Comparison of ENCODE assay signal across 8 mouse cellular contexts in genomic region chr12:86890796-86891301, GRCm38 (mm10). TPM values are rescaled to one million over a fixed set of nuclear protein-coding genes. Genes with fewer than 3 reads are reported as not detected.
DNase-seq lines count a peak whose midpoint lies in the region; ATAC-seq and TF ChIP-seq lines count a peak whose summit lies in the region.

No protein-coding gene starts in this region.

- H3K27me3 ChIP-seq in testis, adult 2 months (ENCODE audit: control insufficient read depth, insufficient read depth, low read length): no peaks in the 10 kb centered on the region
- peaks cover 9% of the 10 kb centered on the region; the same call in 1 of the 2 replicates for H3K27me3 ChIP-seq in limb, embryonic 10.5 days (ENCODE audit: low read depth, poor library complexity, severe bottlenecking)

- no peak for TF ChIP-seq CTCF in testis, adult 2 months (IDR thresholded peaks at IDR 0.05; ENCODE audit: control insufficient read depth, insufficient read depth, insufficient replicate concordance, low read depth, low read length)

- H3K9me3 ChIP-seq in limb, embryonic 10.5 days (replicated peaks): no peaks in the 10 kb centered on the region

- DNase-seq in CD4-positive, CD25-positive, alpha-beta regulatory T cell, adult 2 months (ENCODE audit: low read depth, low spot score): peak; percentile 50
- DNase-seq in testis, postnatal 10 days (ENCODE audit: low spot score): no peak
- DNase-seq in limb, embryonic 10.5 days (ENCODE audit: low spot score): peak; percentile 50
- DNase-seq in naive thymus-derived CD4-positive, alpha-beta T cell, adult 2 months (ENCODE audit: low read depth): peak; percentile 63
- DNase-seq in right cerebral cortex, adult 18-20 months: no peak
- DNase-seq in gastrocnemius, postnatal 4 days (ENCODE audit: low spot score in 2 of 2): no peak

- H3K4me1 ChIP-seq in testis, adult 2 months (ENCODE audit: control insufficient read depth, insufficient read depth, low read length): peaks cover 25% of the 10 kb centered on the region
- peaks cover 95% of the 10 kb centered on the region for H3K4me1 ChIP-seq in limb, embryonic 10.5 days

- H3K36me3 ChIP-seq in testis, adult 2 months (ENCODE audit: control insufficient read depth, insufficient read depth, low read length): no peaks in the 10 kb centered on the region
- no peaks in the 10 kb centered on the region for H3K36me3 ChIP-seq in limb, embryonic 10.5 days

- no peak for ATAC-seq in CD4-positive, CD25-positive, alpha-beta regulatory T cell, adult 4 months

- WGBS in limb, embryonic 10.5 days: 20% methylated on average over 8 of the region's 8 CpGs

- no peak overlapping the region for H3K4me3 ChIP-seq in testis, adult 2 months (ENCODE audit: control insufficient read depth, low read depth, low read length)
- H3K4me3 ChIP-seq in limb, embryonic 10.5 days: peak overlapping the region; percentile 55

- no peak for TF ChIP-seq POLR2A in testis, adult 2 months (IDR thresholded peaks at IDR 0.05; ENCODE audit: control insufficient read depth, low read depth, low read length)

- peak overlapping the region; percentile 27 for H3K27ac ChIP-seq in testis, adult 2 months (ENCODE audit: control insufficient read depth, insufficient read depth, low read depth, low read length)
- H3K27ac ChIP-seq in limb, embryonic 10.5 days: peak overlapping the region; percentile 92

RNA-seq across cellular contexts. Expression of gene Irf2bpl, which starts 6.3 kb away (rescaled TPM):
- polyA plus RNA-seq in CD4-positive, CD25-positive, alpha-beta regulatory T cell, adult 4 months (2017; shearing (Covaris generic)): 10 to 100 TPM in 1 of 2 experiments, 1 to 10 TPM in 1; 7.6 to 18.8 TPM
- polyA plus RNA-seq in testis, adult 2 months (2012; rRNA removed): 2.8 and 3.2 TPM in 2 replicates
- polyA plus RNA-seq in limb, embryonic 10.5 days (2016; fragmentation: Nextera tagmentation; extraction: Ambion mirVana): 11.9 and 22.6 TPM in 2 replicates
- 10 to 100 TPM; 43.2 to 44.8 TPM for total RNA-seq in gastrocnemius, postnatal 4 days (2021)

RNA-seq across cellular contexts. Expression of gene Cipc, which starts 56.0 kb away (rescaled TPM):
- polyA plus RNA-seq in CD4-positive, CD25-positive, alpha-beta regulatory T cell, adult 4 months (2017; shearing (Covaris generic)): 10 to 100 TPM; 20.0 to 29.3 TPM
- 42.7 and 45.6 TPM in 2 replicates for polyA plus RNA-seq in testis, adult 2 months (2012; rRNA removed)
- polyA plus RNA-seq in limb, embryonic 10.5 days (2016; fragmentation: Nextera tagmentation; extraction: Ambion mirVana): 31.8 and 37.7 TPM in 2 replicates
- total RNA-seq in gastrocnemius, postnatal 4 days (2021): 10 to 100 TPM; 21.5 to 31.1 TPM

Comparison
In these comparisons a context has a peak if more than half of its experiments do, and no peak if none do; other contexts are left out.
1. DNase-seq: peak in CD4-positive, CD25-positive, alpha-beta regulatory T cell, adult 2 months (single experiment), limb, embryonic 10.5 days (single experiment) and naive thymus-derived CD4-positive, alpha-beta T cell, adult 2 months (single experiment); none in testis, postnatal 10 days (single experiment), right cerebral cortex, adult 18-20 months (single experiment) and gastrocnemius, postnatal 4 days (0 of 2).